Mouse (Mus musculus) midbrain, embryonic 12.5 days (tissue): ENCODE data around the gene Ccsap. TPM values are rescaled to one million over a fixed set of nuclear protein-coding genes. Genes with fewer than 3 reads are reported as not detected.

Source experiments
- ATAC-seq: fragments of 200-750 bp; cut with Nextera tagmentation; 2 replicates; pipeline ENCODE4 v1.8.0; 2017; ENCODE audit warnings: low read depth, moderate TSS enrichment, moderate library complexity; ENCODE audit not compliant: low FRiP score
- H3K27ac ChIP-seq: fragments of 300-500 bp; sonication (generic); replicated peaks from 2 replicates; pipeline ENCODE4 v1.5.1; 2016; ENCODE audit warnings: mild to moderate bottlenecking
- H3K27me3 ChIP-seq: fragments of 300-500 bp; sonication (generic); 2 replicates; pipeline ENCODE4 v1.6.1; 2016; ENCODE audit warnings: mild to moderate bottlenecking
- H3K36me3 ChIP-seq: fragments of 300-500 bp; sonication (generic); 2 replicates; pipeline ENCODE4 v1.6.1; 2016
- H3K4me1 ChIP-seq: fragments of 300-500 bp; sonication (generic); 2 replicates; pipeline ENCODE4 v1.6.1; 2016
- H3K4me2 ChIP-seq: fragments of 300-500 bp; sonication (generic); replicated peaks from 2 replicates; pipeline ENCODE4 v1.6.1; 2016; ENCODE audit warnings: mild to moderate bottlenecking, moderate library complexity
- H3K4me3 ChIP-seq: fragments of 300-500 bp; sonication (generic); 2 replicates; pipeline ENCODE4 v1.5.1; 2016; ENCODE audit warnings: mild to moderate bottlenecking
- H3K9ac ChIP-seq: fragments of 300-500 bp; sonication (generic); replicated peaks from 2 replicates; pipeline ENCODE4 v1.6.1; 2016; ENCODE audit warnings: mild to moderate bottlenecking, moderate library complexity
- H3K9me3 ChIP-seq: fragments of 300-500 bp; sonication (generic); 2 replicates; pipeline ENCODE4 v1.6.1; 2016; ENCODE audit warnings: mild to moderate bottlenecking
- WGBS: fragments of 180-500 bp; shearing (Covaris S2); methylation state at CpG from one replicate; pipeline ENCODE4 v1.1.7; 2016; 5-methylcytosine and 5-hydroxymethylcytosine counted together
- polyA plus RNA-seq: library from polyadenylated mRNA; unstranded; fragments of >200 nt; fragmentation: Nextera tagmentation; extraction: Ambion mirVana; gene quantifications from 2 replicates; pipeline ENCODE4 v1.2.1, GENCODE M21; 2016

Gene Ccsap
- polyA plus RNA-seq, 1 experiment from 2014 or later = 11.0 TPM

DNA sequence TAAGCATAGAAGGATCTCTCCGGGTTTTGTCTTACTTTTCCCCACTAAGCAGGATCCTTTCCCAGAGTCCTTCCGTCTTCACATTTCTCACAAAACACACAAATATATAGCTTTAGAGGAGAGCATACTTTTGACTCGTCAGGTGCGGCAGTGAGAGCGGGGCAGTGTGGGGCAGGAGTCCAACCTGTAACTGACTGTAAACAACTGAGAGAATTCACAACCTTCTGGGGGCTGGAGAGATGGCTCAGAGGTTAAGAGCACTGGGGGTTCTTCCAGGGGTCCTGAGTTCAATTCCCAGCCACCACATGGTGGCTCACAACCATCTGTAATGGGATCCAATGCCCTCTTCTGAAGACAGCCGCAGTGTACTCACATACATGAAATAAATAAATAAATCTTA lies 60.6 kb downstream of the Ccsap start:
- no peak overlapping the region for H3K27ac ChIP-seq
- no peak overlapping the region for H3K9ac ChIP-seq
- H3K4me3 ChIP-seq = no peak overlapping the region
- H3K9me3 ChIP-seq = no peaks in the 10 kb centered on the region
- no peaks in the 10 kb centered on the region for H3K27me3 ChIP-seq
- no peaks in the 10 kb centered on the region for H3K36me3 ChIP-seq
- 86% methylated on average over 6 of the region's 6 CpGs for WGBS
- H3K4me1 ChIP-seq = no peaks in the 10 kb centered on the region
- no peak overlapping the region for H3K4me2 ChIP-seq
- ATAC-seq = no peak

DNA sequence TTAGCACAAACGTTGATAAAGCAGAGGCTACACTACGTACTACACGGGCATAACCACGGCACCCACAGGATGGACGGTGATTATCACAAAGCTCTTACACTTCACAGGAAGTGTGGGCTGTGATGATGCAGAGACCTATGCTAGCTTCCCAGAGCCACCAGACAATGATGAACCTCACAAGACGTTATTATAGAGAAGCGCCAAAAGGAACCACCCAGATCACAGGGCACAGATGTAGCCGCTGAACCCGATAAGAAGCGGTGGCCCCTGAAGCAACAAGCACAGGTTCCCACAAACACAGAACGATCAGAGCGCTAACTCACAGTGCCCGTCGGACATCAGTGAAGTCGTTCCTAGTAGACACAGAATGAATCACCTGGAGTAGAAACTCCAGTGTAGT lies 62.1 kb downstream of the Ccsap start:
- no peak overlapping the region for H3K27ac ChIP-seq
- 0 out of 2 replicates have a peak, but pooled peaks cover under 1% of the 10 kb centered on the region for H3K4me1 ChIP-seq
- H3K4me2 ChIP-seq = no peak overlapping the region
- no peaks in the 10 kb centered on the region for H3K9me3 ChIP-seq
- H3K36me3 ChIP-seq = no peaks in the 10 kb centered on the region
- WGBS = 92% methylated on average over 15 of the region's 15 CpGs
- H3K9ac ChIP-seq = no peak overlapping the region
- no peaks in the 10 kb centered on the region for H3K27me3 ChIP-seq
- H3K4me3 ChIP-seq = no peak overlapping the region
- no peak for ATAC-seq

DNA sequence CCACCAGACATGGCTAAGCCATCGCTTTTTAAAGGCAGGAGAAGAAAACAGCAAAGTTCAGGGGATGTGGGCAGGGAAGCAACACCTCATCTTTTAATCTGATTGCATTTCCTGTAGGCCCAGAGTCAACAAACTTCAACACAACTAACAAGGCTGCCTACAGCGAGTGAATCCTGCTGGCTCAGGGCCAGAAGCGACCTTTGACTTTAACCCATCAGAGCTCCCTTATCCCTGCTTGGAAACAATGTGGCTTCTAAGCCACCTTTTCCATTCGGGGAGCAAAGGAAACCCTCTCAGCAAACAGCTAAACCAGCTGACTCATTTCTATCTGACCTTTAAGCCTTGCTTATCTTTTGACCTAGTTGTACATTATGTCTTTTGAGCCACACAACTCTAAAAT lies 63.3 kb downstream of the Ccsap start:
- Histone ChIP-seq H3K9ac (no peak overlapping the region), H3K27me3 (no peaks in the 10 kb centered on the region), H3K9me3 (no peaks in the 10 kb centered on the region), H3K27ac (no peak overlapping the region), H3K36me3 (no peaks in the 10 kb centered on the region), H3K4me1 (peaks cover 12% of the 10 kb centered on the region), H3K4me2 (no peak overlapping the region), H3K4me3 (no peak overlapping the region)
- no peak for ATAC-seq
- WGBS = 45% methylated on average over 4 of the region's 4 CpGs

DNA sequence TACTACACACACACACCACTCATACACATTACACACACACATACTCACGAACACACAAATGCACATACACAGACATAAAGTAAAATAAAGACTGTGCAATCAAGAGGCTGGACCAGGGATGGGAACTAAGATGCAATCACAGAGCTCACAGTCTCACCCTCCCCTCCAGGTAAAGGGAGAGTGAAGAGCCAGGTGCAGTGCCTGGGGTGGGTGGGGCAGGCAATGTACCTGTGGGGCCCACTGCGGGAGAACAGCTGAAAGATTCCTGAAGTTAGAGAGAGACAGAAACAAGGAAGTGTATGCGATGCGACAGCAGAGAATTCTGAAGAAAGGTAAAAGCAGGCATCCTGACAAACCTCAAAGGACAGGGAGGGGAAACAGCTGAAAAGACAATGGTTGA lies 65.2 kb downstream of the Ccsap start:
- no peak overlapping the region for H3K27ac ChIP-seq
- H3K4me2 ChIP-seq = no peak overlapping the region
- no peaks in the 10 kb centered on the region for H3K9me3 ChIP-seq
- no peak overlapping the region for H3K9ac ChIP-seq
- peaks cover 8% of the 10 kb centered on the region; the same call in 1 of the 2 replicates for H3K27me3 ChIP-seq
- H3K4me1 ChIP-seq = peaks cover 25% of the 10 kb centered on the region
- no peaks in the 10 kb centered on the region for H3K36me3 ChIP-seq
- no peak overlapping the region for H3K4me3 ChIP-seq
- ATAC-seq = no peak
- WGBS = 84% methylated on average over 4 of the region's 4 CpGs

DNA sequence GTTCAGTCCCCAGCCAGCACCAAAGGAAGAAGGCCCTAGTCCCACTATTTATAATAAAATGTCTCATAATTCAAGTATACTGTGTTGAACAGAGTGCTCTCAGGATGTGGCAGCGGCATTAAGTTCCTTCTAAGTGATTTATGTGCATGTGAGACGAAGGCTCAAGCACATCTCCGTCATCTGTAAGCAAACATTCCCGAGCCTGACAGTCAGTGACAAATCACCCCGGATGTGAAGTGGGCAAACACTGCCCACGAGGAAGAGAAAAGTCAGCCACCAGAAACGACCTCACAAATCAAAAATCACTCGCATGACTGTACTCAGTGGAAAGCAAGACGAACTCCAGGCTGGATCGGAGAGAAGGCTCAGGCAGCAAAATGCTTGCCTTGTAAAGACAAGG lies 66.1 kb downstream of the Ccsap start:
- Histone ChIP-seq H3K4me3 (no peak overlapping the region), H3K27ac (no peak overlapping the region), H3K4me1 (peaks cover 25% of the 10 kb centered on the region), H3K9ac (no peak overlapping the region), H3K4me2 (no peak overlapping the region), H3K36me3 (no peaks in the 10 kb centered on the region), H3K9me3 (no peaks in the 10 kb centered on the region), H3K27me3 (peaks cover 8% of the 10 kb centered on the region; the same call in 1 of the 2 replicates)
- ATAC-seq = no peak
- WGBS = 69% methylated on average over 10 of the region's 10 CpGs

DNA sequence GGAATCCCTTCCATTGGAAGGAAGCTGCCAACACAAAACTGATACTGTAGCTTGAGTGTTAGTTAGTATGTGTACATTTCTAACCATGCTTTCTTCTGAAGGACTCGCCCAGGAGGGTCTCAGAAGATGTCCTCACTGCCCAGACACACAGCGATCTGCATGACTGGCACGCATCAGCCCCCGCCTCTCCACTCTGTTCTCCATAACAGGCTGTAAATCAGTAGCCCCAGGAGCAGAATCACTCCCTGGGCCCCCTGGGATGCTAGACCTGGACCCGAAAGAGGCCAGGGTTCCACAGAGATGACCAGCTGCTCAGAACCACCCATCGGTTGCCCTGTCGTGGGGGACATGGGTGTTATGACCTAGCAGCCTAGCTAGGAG lies 68.2 kb downstream of the Ccsap start:
- H3K4me3 ChIP-seq = no peak overlapping the region
- H3K9ac ChIP-seq = no peak overlapping the region
- no peaks in the 10 kb centered on the region for H3K9me3 ChIP-seq
- ATAC-seq = no peak
- H3K27me3 ChIP-seq = peaks cover 11% of the 10 kb centered on the region; the same call in 1 of the 2 replicates
- no peaks in the 10 kb centered on the region for H3K36me3 ChIP-seq
- no peak overlapping the region for H3K4me2 ChIP-seq
- peaks cover 25% of the 10 kb centered on the region for H3K4me1 ChIP-seq
- peak overlapping the region; percentile 73 for H3K27ac ChIP-seq
- 53% methylated on average over 7 of the region's 7 CpGs for WGBS

DNA sequence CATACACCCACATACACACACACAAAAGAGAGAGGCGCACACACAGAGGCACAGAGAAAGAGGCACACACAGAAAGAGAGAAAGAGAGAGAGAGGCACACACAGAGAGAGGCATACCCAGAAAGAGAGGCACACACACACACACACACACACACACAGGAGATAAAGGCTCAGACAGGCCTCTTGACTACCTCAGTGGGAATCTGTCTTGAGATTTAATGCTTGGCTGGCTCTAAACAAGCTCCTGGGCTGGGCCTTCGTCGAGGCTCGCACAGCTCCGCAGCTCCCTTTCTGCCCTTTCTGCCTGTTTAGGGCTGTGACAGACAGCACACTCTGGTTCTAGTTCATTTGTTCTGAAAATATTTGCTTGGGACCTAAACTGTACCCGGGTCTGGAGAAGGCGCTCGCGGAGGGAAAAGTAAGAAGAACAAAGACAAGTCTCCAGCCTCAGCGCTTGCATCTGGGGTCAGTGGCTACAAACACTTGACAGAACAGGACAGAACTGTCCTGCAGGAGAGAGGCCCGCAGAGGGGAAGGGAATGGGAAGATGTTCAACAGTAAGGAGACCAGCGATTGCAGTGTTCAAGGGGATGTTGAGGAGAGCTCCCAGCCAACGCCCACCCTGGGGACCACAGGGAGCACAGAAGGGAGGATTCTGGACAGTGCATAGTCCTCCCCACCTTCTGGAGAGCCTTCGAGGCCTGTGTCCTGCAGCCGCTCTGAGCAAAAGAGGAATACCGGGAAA lies 68.7 kb downstream of the Ccsap start:
- no peak overlapping the region for H3K4me3 ChIP-seq
- no peak overlapping the region for H3K4me2 ChIP-seq
- no peaks in the 10 kb centered on the region for H3K36me3 ChIP-seq
- no peaks in the 10 kb centered on the region for H3K9me3 ChIP-seq
- peaks cover 25% of the 10 kb centered on the region for H3K4me1 ChIP-seq
- WGBS = 21% methylated on average over 16 of the region's 16 CpGs
- no peak overlapping the region for H3K9ac ChIP-seq
- H3K27ac ChIP-seq = peak overlapping the region; percentile 73
- ATAC-seq = peak; percentile 62
- peaks cover 15% of the 10 kb centered on the region; the same call in 1 of the 2 replicates for H3K27me3 ChIP-seq

Other genes starting within 250 kb of the Ccsap start
- gene Rhou, start 206.3 kb downstream of the Ccsap start, polyA plus RNA-seq = 8.3 and 8.4 TPM in 2 replicates
- gene Rab4a, start 54.2 kb downstream of the Ccsap start, polyA plus RNA-seq = 55.3 and 57.8 TPM in 2 replicates
- 0.88 and 1.2 TPM in 2 replicates for gene Acta1, start 34.5 kb upstream of the Ccsap start, polyA plus RNA-seq
- 51.8 and 52.7 TPM in 2 replicates for gene Nup133, start 89.1 kb upstream of the Ccsap start, polyA plus RNA-seq
- gene Abcb10, start 122.9 kb upstream of the Ccsap start, polyA plus RNA-seq = 18.1 and 21.5 TPM in 2 replicates
- gene Taf5l, start 161.2 kb upstream of the Ccsap start, polyA plus RNA-seq = 36.0 and 36.3 TPM in 2 replicates
- gene Urb2, start 161.3 kb upstream of the Ccsap start, polyA plus RNA-seq = 6.1 and 7.0 TPM in 2 replicates